Mouse (Mus musculus): ENCODE data around the gene Olfr157.
A peak's percentile ranks its signal among the peaks of the same experiment; 100 is the strongest.

Olfr157 gene

GRCm38 (mm10) chr4:43840101-43840500, at the start of gene Olfr157:
Gene Olfr157 (minus strand): TSS chr4:43840201.
- no peak for DNase-seq (ENCODE audit: inconsistent ontology term)

DNA sequence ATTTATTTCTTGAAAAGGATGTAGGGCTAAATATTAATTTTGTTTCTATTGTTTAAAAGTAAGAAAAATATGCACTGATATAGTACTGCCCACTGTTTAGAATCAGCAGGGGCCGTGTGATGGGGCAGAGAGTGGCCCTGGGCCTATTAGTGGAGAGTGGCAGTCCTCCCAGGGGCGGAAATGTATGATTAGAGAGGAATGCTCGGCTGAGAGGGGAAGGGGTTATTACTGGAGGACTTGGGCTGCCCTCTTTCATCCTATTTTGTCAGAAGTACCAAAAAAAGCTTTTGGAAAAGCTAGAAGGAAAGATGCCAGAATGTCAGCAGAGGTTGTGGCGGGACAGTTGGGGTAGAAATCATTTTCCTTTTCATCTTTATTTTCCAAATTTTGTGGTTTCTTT, 44.2 kb upstream of the Olfr157 start:
- DNase-seq (ENCODE audit: inconsistent ontology term): peak; percentile 77

DNA sequence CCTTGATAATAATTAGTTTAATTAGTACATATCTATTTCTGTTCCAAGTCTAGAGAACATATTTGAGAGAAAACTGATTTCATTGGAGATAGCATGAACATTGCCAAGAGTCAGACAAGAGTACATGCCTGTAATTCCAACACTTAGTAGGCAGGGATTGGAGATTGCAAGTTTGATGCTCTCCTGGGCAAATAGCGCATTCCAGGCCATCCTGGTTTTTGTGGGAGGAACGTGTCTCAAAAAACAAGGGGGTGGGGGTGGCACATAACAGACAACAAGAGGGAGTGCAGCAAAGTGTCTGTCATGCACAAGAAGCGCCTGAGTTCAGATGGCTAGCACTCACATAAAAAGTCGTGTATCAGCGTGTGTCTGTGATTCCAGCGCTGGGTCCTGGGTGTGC, 39.6 kb upstream of the Olfr157 start:
- peak; percentile 79 for DNase-seq (ENCODE audit: inconsistent ontology term)

DNA sequence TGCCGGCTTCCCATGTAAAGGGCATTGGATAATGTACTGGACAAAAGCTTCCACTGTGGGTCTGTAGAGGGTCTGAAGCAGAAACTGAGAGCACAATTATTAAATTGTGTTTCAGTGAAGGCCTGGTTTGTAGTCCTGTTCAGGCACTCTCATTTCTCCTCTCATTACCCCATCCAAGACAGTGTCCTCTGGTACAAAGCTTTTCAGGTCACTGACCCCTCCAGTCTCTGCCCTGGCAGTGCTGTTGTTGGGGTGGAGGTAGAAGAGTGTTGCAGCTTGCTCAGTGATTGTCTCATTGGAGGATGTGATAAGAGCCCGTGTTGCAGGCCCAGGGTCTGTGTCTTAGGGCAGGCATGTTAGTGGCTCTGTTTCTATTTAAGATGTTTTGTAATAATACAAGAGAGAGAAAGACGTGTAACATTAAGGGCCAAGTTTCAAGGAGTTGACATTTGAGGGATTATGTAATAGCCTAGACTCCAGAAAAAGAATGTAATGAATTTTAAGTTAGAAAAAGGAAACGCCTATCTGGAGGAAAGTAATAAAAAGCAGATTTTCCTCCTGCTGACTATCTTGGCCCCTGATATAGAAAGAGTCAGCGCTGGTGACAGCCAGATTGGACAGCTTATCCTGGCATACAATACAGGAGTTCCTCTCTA, 38.2 kb upstream of the Olfr157 start:
- DNase-seq (ENCODE audit: inconsistent ontology term): no peak

DNA sequence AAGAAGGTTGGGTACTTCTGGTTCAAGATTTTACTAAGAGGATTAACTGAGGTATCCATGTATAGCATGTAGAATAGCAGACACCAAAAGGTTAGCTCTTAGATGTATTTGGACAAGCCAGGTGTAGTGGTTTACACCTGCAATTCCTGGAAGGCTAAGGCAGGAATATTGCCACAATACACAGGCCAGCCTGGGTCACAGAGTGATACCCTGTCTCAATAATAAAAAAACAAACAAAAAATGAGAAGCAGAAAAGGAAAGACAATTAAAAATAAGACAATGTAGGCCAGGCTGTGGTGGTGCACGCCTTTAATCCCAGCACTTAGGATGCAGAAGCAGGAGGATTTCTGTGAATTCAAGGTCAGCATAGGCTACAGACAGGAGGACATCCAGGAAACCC, 37.2 kb upstream of the Olfr157 start:
- no peak for DNase-seq (ENCODE audit: inconsistent ontology term)

GRCm38 (mm10) chr4:43875919-43876411, 36.0 kb upstream of the Olfr157 start:
- DNase-seq (ENCODE audit: inconsistent ontology term): no peak

DNA sequence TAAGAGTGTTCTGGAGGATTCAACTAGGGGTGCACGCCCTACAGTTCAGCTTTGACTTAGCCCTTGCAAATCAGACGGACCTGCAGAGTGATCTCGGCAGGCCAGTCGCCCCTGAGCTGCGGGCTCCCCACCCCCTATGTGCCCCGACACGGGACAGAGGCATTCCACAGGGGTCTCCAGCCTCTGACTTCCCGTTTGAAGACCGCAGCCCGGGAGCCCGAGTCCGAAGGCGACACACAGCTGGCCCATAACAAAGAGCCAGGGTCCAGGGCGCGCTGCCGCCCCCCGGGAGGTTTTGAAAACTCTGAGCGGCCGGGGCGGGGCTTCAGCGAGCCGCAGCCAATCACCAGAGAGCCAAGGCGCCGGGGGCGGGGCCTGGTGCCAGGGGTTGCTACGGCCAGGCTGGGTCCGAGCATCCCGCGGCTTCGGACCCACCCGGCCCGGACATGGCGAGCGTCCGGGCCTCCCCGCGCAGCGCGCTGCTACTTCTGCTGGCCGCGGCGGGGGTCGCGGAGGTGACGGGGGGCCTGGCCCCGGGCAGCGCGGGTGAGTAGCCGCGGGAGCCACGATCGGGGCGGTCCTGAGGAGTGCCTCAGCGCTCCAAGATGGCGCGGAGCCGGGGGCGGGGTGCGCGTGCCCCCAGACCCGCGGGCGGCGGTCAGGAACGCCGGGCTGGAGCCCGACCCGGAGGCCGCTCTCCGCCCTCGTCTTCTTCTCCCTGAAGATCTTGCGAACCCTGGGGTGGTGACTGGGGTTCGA, 35.3 kb upstream of the Olfr157 start, which contains the start of gene Reck:
Gene Reck, plus strand, starts transcription at position 371 of the 759 bp plus-strand sequence.
- DNase-seq (ENCODE audit: inconsistent ontology term): peak; percentile 94

DNA sequence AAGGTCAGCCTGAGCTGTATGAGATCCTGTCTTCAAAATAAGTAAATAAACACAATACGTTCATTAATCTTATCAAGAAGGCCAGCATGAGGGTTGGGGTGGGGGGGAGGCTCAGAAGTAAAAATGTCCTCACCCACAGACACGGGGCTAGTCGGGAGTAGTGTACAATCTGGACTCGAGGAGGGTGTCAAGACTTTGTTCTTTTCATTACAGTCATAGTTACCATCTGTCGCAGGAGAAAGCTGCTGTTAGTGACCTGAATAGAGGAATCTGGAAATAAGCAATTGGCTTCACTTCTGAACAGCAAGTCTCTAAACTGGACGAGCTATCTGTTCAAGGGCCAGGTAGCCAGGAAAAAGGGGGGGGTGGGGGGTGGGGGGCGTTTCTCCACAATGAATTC, 34.5 kb upstream of the Olfr157 start:
- DNase-seq (ENCODE audit: inconsistent ontology term): no peak

DNA sequence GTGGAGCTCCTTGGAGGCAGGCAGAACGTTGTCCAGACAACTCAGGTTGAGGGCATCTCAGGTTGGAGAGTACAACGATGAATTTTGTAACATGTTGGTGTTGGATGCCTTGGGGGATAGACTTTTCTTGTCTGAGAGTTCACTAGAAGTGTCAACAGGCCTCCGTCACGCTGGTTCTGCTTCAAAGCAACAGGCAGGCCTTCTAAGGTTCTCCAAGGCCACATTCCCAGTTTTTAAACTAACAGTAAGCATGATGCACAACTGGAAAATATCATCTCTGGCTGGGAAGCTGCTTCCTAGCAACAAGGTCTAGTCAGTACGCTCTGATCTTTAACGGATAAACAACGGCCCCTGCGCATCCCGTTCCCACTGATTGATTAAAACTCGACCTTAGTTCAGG, 29.8 kb upstream of the Olfr157 start:
- no peak for DNase-seq (ENCODE audit: inconsistent ontology term)

GRCm38 (mm10) chr4:43863298-43863697, 23.3 kb upstream of the Olfr157 start:
- no peak for DNase-seq (ENCODE audit: inconsistent ontology term)

DNA sequence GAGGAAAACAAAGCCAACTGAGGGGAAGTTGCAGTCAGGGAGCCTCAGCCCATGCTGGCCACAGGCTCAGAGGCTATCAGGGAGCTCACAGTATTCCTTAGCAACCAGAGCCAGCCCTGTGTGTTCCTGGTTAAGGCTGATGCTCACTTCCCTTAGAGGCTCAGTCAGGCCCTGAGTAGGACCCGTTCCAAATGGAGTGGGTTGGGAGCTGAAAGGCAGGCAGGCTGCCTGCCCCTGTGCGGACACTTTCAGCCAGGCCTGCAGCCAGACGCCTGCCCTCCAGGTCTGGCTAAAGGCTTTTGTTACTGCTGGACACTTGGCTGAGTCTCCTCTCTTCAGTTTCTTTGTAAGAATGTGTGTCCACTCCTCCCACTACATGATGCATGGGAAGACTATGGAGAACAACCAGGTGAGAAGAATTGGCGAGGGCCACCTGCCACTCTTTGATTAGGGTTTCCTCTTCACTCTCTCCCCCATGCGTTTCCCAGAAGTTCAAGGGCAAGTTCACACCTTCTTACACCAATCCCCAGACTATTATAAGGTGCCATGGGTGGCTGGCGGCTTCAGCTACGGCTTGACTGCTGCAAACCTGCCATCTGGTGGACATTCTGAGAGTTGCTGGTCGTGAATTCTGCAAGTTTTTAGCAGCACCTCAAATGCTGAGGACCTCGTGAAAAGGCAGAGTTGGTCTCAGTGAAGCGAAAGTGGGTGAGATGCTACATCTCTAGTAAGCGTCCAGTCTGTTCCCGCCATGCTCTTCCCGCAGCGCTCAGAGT, 20.9 kb upstream of the Olfr157 start:
- peak; percentile 86 for DNase-seq (ENCODE audit: inconsistent ontology term)

DNA sequence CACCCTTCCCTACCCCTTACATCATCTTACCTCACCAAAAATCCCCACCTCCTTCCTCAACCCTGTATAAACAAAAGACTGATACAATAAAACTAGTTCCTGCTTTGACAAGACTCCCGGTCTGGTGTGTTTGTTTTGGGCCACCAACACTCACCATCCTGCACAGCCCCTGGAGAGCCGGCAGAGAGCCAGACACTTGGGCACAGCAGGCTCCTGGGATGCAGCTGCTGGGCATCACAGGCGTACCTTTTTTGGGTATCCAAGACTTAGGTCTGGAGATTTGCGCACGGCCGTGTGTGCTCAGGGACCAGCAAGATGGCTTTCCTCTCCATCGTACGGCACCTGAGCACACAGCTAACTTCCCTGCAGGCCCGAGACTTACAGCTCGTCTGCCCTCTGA, 19.9 kb upstream of the Olfr157 start:
- DNase-seq (ENCODE audit: inconsistent ontology term): no peak

DNA sequence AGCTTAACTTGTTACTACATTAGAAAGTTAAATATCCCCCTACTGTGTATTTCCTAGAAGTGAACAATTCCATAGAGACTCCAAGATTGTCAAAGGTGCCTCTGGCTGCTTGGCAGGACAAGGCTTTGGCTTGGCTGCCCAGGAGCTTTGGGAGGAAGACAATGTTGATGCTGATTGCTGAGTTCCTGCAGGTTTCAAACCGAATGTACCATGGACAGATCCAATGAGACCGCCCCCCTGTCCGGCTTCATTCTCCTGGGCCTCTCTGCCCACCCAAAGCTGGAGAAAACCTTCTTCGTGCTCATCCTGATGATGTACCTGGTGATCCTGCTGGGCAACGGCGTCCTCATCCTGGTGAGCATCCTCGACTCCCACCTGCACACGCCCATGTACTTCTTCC, 14.1 kb upstream of the Olfr157 start:
- no peak for DNase-seq (ENCODE audit: inconsistent ontology term)

DNA sequence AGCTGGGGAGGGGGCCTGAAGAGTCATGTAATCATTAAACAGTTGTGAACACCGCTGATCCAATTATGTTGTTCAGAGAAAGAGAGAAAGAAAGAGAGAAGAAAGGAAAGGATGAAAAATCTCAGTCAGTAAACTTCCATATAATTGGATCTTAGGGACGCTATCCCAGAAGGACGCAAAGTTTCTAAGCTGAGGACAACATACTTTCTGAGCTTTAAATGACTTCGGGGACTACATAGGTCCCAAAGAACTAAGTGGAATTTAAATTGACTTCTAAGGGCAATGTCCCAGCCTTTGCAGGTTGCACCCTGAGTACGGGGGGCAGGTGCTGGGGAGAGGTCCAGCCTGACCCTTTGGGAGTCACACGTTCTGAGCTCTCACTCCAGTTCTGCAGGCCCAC, 11.3 kb upstream of the Olfr157 start, which contains the start of gene Olfr155:
Gene Olfr155, plus strand, starts transcription at position 301 of the 400 bp plus-strand sequence.
- DNase-seq (ENCODE audit: inconsistent ontology term): no peak

GRCm38 (mm10) chr4:43838326-43838725, 1.7 kb downstream of the Olfr157 start:
- DNase-seq (ENCODE audit: inconsistent ontology term): no peak

- no peak for DNase-seq (ENCODE audit: inconsistent ontology term)
These were observed 5.3 kb downstream of the Olfr157 start for GRCm38 (mm10) chr4:43834749-43835148.

GRCm38 (mm10) chr4:43833752-43834151, 6.2 kb downstream of the Olfr157 start:
- DNase-seq (ENCODE audit: inconsistent ontology term): no peak

- DNase-seq (ENCODE audit: inconsistent ontology term): no peak
These were observed 8.0 kb downstream of the Olfr157 start for GRCm38 (mm10) chr4:43832031-43832430.

DNA sequence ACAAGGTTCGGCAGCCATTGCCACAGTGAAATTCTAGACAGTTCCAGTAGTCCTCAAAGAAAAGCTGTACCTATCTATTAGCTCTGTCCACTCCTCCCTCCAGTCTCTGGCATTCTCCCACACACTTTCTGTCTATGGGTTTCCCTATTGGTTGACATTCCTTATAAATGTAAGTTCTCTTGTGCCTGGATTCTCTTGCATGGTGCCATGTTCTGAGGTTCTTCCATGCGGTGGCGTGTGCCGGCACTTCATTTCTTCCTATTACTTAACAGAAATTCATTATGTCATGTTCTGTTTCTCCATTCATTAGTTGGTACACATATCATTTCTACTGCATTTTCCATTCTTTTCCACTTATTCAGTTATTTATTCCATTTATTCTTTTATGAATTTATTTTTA, 11.2 kb downstream of the Olfr157 start:
- no peak for DNase-seq (ENCODE audit: inconsistent ontology term)

DNA sequence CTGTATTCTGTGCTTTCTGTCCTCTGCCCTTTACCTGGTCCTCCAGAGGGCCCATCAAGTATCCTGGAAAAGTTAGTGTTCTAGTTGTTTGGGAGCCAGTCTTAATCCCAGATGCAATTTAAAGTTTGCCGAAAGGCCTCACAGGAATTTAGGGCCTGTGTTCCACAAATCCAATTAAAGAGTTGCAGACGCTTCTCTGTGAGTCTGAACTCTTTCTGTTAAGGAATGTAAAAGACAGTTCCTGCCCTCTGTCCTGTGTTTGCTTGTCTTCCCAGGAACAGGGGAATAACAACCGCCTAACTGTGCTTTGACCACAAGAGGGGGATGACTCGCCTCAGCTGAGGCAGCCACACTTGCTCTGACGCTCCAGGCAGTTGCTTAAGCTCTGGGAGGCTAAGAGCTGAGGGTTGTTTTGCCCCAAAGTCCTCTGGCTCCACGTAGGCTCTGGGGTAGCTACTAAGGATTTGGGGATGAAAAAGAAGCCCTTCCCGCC, 16.1 kb downstream of the Olfr157 start, which contains the start of gene Olfr156:
Gene Olfr156, minus strand, starts transcription at position 51 of the 493 bp plus-strand sequence.
- peak; percentile 61 for DNase-seq (ENCODE audit: inconsistent ontology term)

DNA sequence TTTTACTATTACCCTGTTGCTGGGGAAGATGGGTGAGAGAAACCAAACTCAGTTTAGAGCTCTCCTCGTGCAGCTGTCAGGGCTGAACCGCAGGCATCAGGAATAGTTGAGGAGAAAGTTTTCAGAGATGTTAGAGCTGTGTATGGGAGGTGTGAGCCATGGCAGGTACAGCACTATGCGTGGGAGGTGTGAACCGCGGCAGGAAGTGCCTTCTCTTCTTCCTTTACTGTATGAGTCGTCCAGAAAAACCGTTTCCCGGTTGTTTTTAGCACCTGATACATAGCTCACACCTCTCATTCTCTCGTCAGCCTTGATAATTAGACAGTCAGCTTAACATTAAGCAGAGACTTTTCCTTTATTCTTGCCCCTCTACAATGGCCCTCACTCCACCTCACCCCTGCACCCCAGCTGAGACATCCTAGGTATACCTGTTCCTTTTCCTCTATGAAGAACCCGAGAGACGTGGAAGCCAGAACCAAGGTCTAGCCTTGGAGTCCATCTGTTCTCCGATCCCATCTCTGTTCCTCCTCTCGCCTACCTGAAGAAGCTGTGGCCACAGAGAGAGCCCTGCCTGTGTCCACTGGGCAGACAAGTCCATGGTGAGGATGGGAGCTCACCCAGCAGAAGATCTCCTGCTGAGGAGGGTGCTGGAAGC, 17.0 kb downstream of the Olfr157 start:
- no peak for DNase-seq (ENCODE audit: inconsistent ontology term)

Data from Muller cell, postnatal 12 days (primary cell).